Mouse (Mus musculus) testis, adult 2 months (tissue): Measurements from ENCODE around the gene Rfx7. TPM values are rescaled to one million over a fixed set of nuclear protein-coding genes. Genes with fewer than 3 reads are reported as not detected.

ENCODE experiments used
- H3K27ac ChIP-seq: fragments of 200-500 bp; 2 replicates; pipeline ENCODE4 v1.5.1; 2012; ENCODE audit warnings: low read depth, low read length; ENCODE audit not compliant: control insufficient read depth, insufficient read depth
- H3K27me3 ChIP-seq: fragments of 200-500 bp; 2 replicates; pipeline ENCODE4 v1.6.1; 2012; ENCODE audit warnings: mild to moderate bottlenecking, low read length, moderate library complexity; ENCODE audit not compliant: control insufficient read depth, insufficient read depth
- H3K36me3 ChIP-seq: fragments of 200-500 bp; 2 replicates; pipeline ENCODE4 v1.6.1; 2012; ENCODE audit warnings: mild to moderate bottlenecking, low read length; ENCODE audit not compliant: control insufficient read depth, insufficient read depth
- H3K4me1 ChIP-seq: fragments of 200-500 bp; 2 replicates; pipeline ENCODE4 v1.6.1; 2012; ENCODE audit warnings: low read length; ENCODE audit not compliant: control insufficient read depth, insufficient read depth
- H3K4me3 ChIP-seq: fragments of 200-500 bp; 2 replicates; pipeline ENCODE4 v1.5.1; 2012; ENCODE audit warnings: low read depth, mild to moderate bottlenecking, low read length, moderate library complexity, mixed read lengths; ENCODE audit not compliant: control insufficient read depth
- CTCF ChIP-seq: fragments of 200-500 bp; IDR thresholded peaks from 2 replicates; pipeline ENCODE4 v1.5.1; 2012; ENCODE audit warnings: low read depth, mild to moderate bottlenecking, inconsistent platforms, low read length, moderate library complexity; ENCODE audit not compliant: control insufficient read depth, insufficient read depth, insufficient replicate concordance
- POLR2A ChIP-seq: fragments of 200-500 bp; IDR thresholded peaks from 2 replicates; pipeline ENCODE4 v1.6.1; 2012; ENCODE audit warnings: low read depth, mild to moderate bottlenecking, inconsistent platforms, low read length, moderate library complexity; ENCODE audit not compliant: control insufficient read depth
- polyA plus RNA-seq: library from polyadenylated mRNA; depleted of rRNA; stranded (reverse); fragments of >200 nt; gene quantifications from 2 replicates; pipeline ENCODE4 v1.2.3, GENCODE M21; 2012

Gene Rfx7
- polyA plus RNA-seq, 1 experiment = 6.4 TPM

GRCm38 (mm10) chr9:72654593-72655242 is 122.7 kb downstream of the Rfx7 start:
- Histone ChIP-seq H3K4me3 (no peak overlapping the region), H3K4me1 (no peaks in the 10 kb centered on the region), H3K27ac (no peak overlapping the region), H3K36me3 (no peaks in the 10 kb centered on the region), H3K27me3 (no peaks in the 10 kb centered on the region)
- TF ChIP-seq POLR2A = no peak
- TF ChIP-seq CTCF = peak; percentile 61; the same call in 1 of the 2 replicates

GRCm38 (mm10) chr9:72655602-72656001 is 123.6 kb downstream of the Rfx7 start:
- no peak overlapping the region for H3K27ac ChIP-seq

GRCm38 (mm10) chr9:72656491-72656890 is 124.5 kb downstream of the Rfx7 start:
- H3K4me1 ChIP-seq = no peaks in the 10 kb centered on the region; the same call in 1 of the 2 replicates
- no peaks in the 10 kb centered on the region for H3K27me3 ChIP-seq
- H3K4me3 ChIP-seq = no peak overlapping the region
- no peak overlapping the region; the same call in 1 of the 2 replicates for H3K27ac ChIP-seq
- H3K36me3 ChIP-seq = no peaks in the 10 kb centered on the region
- TF ChIP-seq POLR2A (no peak), CTCF (no peak)

More at GRCm38 (mm10) chr9:72655602-72656001, 123.6 kb downstream of the Rfx7 start:
- TF ChIP-seq POLR2A (no peak), CTCF (no peak)
- H3K36me3 ChIP-seq = no peaks in the 10 kb centered on the region
- no peaks in the 10 kb centered on the region for H3K27me3 ChIP-seq
- no peaks in the 10 kb centered on the region for H3K4me1 ChIP-seq
- H3K4me3 ChIP-seq = no peak overlapping the region

- TF ChIP-seq POLR2A (no peak), CTCF (no peak)
- H3K36me3 ChIP-seq = no peaks in the 10 kb centered on the region
- no peak overlapping the region for H3K4me3 ChIP-seq
- H3K4me1 ChIP-seq = no peaks in the 10 kb centered on the region; the same call in 1 of the 2 replicates
- no peak overlapping the region; the same call in 1 of the 2 replicates for H3K27ac ChIP-seq
- H3K27me3 ChIP-seq = no peaks in the 10 kb centered on the region
Observed at GRCm38 (mm10) chr9:72656940-72657339, 124.9 kb downstream of the Rfx7 start.

GRCm38 (mm10) chr9:72657694-72658093 is 125.7 kb downstream of the Rfx7 start:
- H3K27me3 ChIP-seq = no peaks in the 10 kb centered on the region
- no peaks in the 10 kb centered on the region for H3K36me3 ChIP-seq
- TF ChIP-seq CTCF = no peak
- no peak for TF ChIP-seq POLR2A
- no peak overlapping the region for H3K4me3 ChIP-seq
- no peak overlapping the region for H3K27ac ChIP-seq
- H3K4me1 ChIP-seq = no peaks in the 10 kb centered on the region; the same call in 1 of the 2 replicates

GRCm38 (mm10) chr9:72660139-72660538 is 128.1 kb downstream of the Rfx7 start:
- H3K36me3 ChIP-seq = no peaks in the 10 kb centered on the region
- no peaks in the 10 kb centered on the region for H3K27me3 ChIP-seq
- peaks cover 5% of the 10 kb centered on the region for H3K4me1 ChIP-seq
- H3K27ac ChIP-seq = no peak overlapping the region
- TF ChIP-seq POLR2A (no peak), CTCF (no peak)
- H3K4me3 ChIP-seq = no peak overlapping the region

- no peak overlapping the region for H3K27ac ChIP-seq
- TF ChIP-seq POLR2A (no peak), CTCF (no peak)
- no peaks in the 10 kb centered on the region for H3K36me3 ChIP-seq
- H3K27me3 ChIP-seq = no peaks in the 10 kb centered on the region
- peaks cover 5% of the 10 kb centered on the region for H3K4me1 ChIP-seq
- no peak overlapping the region for H3K4me3 ChIP-seq
Observed at GRCm38 (mm10) chr9:72660911-72661310, 128.9 kb downstream of the Rfx7 start.
